Mouse (Mus musculus): ENCODE data around the gene Grm7. TPM values are rescaled to one million over a fixed set of nuclear protein-coding genes. Genes with fewer than 3 reads are reported as not detected.

Grm7 gene
- total and polyA plus RNA-seq, 2 experiments from 2014 or later = 0.03 TPM; not detected in 1

DNA sequence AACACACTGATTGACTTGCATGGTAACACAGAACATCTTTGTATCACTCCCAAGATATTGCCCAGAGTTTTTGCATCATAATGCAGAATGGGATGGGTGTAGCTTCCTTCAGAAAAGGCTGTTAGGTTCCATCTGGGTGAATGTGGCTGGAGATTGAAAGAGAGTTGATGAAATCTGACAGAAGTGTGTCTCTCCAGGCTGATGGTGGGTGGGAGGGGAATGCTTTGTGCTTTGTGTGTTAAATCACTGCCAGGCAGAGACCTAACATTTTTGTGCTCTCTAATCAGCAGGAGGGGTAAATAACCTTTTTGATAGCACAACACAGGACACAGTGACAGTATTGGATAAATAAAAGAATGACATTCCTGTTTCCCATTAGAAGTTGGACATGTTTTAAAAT, 840.7 kb downstream of the Grm7 start:
- TF ChIP-seq CTCF (IDR thresholded peaks at IDR 0.05; ENCODE audit: low read depth) (no peak), EP300 (IDR thresholded peaks at IDR 0.05; ENCODE audit: low read depth) (no peak)
- Histone ChIP-seq H3K4me1 (ENCODE audit: control insufficient read depth, insufficient read depth) (no peaks in the 10 kb centered on the region), H3K9ac (replicated peaks; ENCODE audit: low read depth, low read length) (no peak overlapping the region), H3K27ac (ENCODE audit: low read depth) (no peak overlapping the region), H3K4me2 (ENCODE audit: low read depth, low read length) (no peak overlapping the region), H3K4me3 (ENCODE audit: low read depth, low read length) (no peak overlapping the region), H3K36me3 (replicated peaks; ENCODE audit: control insufficient read depth, insufficient read depth, low read length) (no peaks in the 10 kb centered on the region), H3K27me3 (ENCODE audit: control insufficient read depth, insufficient read depth, low read length) (no peaks in the 10 kb centered on the region), H3K9me3 (replicated peaks; ENCODE audit: control insufficient read depth, low read length) (no peaks in the 10 kb centered on the region)
- DNase-seq (ENCODE audit: low spot score) = no peak
- no peak for ATAC-seq (ENCODE audit: insufficient read depth, low read depth)

DNA sequence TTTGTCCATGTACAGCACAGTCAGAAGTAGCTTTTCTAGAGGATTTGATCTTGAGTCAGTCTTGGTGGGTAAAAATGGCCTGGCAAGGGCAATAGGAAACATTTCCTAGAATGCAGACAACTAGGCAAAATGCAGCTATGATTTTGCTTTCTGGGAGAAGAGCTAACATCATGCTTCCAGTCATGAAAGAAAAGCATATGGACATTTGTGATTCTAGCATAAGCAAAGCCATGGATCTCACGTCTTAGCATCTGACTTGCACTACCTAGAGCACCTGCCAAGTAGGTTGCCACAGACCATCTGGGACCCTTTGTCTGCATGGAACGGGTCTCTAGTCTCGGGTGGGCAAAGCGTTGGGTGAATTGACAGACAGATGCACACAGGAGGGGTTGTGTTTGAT, 842.2 kb downstream of the Grm7 start:
- H3K27ac ChIP-seq (ENCODE audit: low read depth) = no peak overlapping the region
- no peaks in the 10 kb centered on the region for H3K36me3 ChIP-seq (replicated peaks; ENCODE audit: control insufficient read depth, insufficient read depth, low read length)

DNA sequence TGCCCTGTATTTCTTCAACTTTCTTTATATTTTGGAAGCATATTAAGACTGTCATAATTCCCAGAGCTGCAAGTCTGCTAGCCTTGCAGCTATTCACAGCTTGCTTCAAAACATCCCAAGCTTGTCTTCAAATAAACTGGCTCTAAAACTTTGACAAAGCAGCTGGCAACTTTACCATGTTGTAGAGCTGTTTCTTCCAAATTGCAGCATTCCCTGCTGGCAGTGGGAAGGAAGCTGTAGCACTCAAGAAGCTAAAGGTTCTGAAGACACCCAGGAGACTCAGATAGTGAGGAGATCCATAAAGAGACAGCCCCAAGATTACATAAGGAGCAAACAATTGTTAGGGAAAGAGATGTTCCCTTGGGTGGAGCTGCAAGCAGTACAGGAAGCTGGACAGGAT, 846.8 kb downstream of the Grm7 start:
- no peaks in the 10 kb centered on the region for H3K9me3 ChIP-seq (replicated peaks; ENCODE audit: control insufficient read depth, low read length)
- H3K4me1 ChIP-seq (ENCODE audit: control insufficient read depth, insufficient read depth) = no peaks in the 10 kb centered on the region
- no peak for TF ChIP-seq CTCF (IDR thresholded peaks at IDR 0.05; ENCODE audit: low read depth)
- TF ChIP-seq EP300 (IDR thresholded peaks at IDR 0.05; ENCODE audit: low read depth) = no peak
- no peak for ATAC-seq (ENCODE audit: insufficient read depth, low read depth)
- DNase-seq (ENCODE audit: low spot score) = no peak
- no peaks in the 10 kb centered on the region for H3K27me3 ChIP-seq (ENCODE audit: control insufficient read depth, insufficient read depth, low read length)
- H3K4me3 ChIP-seq (ENCODE audit: low read depth, low read length) = no peak overlapping the region
- no peak overlapping the region for H3K27ac ChIP-seq (ENCODE audit: low read depth)
- H3K4me2 ChIP-seq (ENCODE audit: low read depth, low read length) = no peak overlapping the region
- H3K9ac ChIP-seq (replicated peaks; ENCODE audit: low read depth, low read length) = no peak overlapping the region
- no peaks in the 10 kb centered on the region for H3K36me3 ChIP-seq (replicated peaks; ENCODE audit: control insufficient read depth, insufficient read depth, low read length)

More for the DNA sequence above, 842.2 kb downstream of the Grm7 start:
- 71% methylated on average over 4 of the region's 4 CpGs for WGBS
- no peak overlapping the region for H3K4me2 ChIP-seq (ENCODE audit: low read depth, low read length)
- no peaks in the 10 kb centered on the region for H3K4me1 ChIP-seq (ENCODE audit: control insufficient read depth, insufficient read depth)
- DNase-seq (ENCODE audit: low spot score) = no peak
- no peak for ATAC-seq (ENCODE audit: insufficient read depth, low read depth)
- H3K9me3 ChIP-seq (replicated peaks; ENCODE audit: control insufficient read depth, low read length) = no peaks in the 10 kb centered on the region
- H3K9ac ChIP-seq (replicated peaks; ENCODE audit: low read depth, low read length) = no peak overlapping the region
- no peak overlapping the region for H3K4me3 ChIP-seq (ENCODE audit: low read depth, low read length)
- H3K27me3 ChIP-seq (ENCODE audit: control insufficient read depth, insufficient read depth, low read length) = no peaks in the 10 kb centered on the region
- TF ChIP-seq CTCF (IDR thresholded peaks at IDR 0.05; ENCODE audit: low read depth) = no peak
- TF ChIP-seq EP300 (IDR thresholded peaks at IDR 0.05; ENCODE audit: low read depth) = no peak

DNA sequence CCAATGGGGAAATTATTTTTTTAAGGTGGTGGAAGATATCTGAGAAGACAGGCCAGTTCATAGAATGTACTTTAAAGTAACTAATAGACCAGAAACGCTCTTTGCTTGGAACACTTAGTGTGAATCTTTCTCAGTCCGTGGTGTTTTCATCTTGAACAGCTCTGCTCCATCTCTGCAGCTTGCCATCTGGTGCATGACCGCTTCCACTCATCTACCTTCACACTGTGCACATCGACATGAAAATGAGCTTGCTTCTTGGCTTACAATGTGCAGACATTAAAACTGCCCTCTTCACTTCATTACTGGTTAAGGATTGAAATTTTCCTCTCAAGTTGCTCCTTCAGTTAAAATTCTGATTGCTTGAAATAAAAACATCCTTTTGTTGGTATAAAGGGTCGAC, 854.2 kb downstream of the Grm7 start:
- WGBS = 63% methylated on average over 5 of the region's 5 CpGs
- H3K9me3 ChIP-seq (replicated peaks; ENCODE audit: control insufficient read depth, low read length) = no peaks in the 10 kb centered on the region
- no peak overlapping the region for H3K27ac ChIP-seq (ENCODE audit: low read depth)
- H3K4me3 ChIP-seq (ENCODE audit: low read depth, low read length) = no peak overlapping the region
- H3K9ac ChIP-seq (replicated peaks; ENCODE audit: low read depth, low read length) = no peak overlapping the region
- H3K4me2 ChIP-seq (ENCODE audit: low read depth, low read length) = no peak overlapping the region
- DNase-seq (ENCODE audit: low spot score) (no peak), ATAC-seq (ENCODE audit: insufficient read depth, low read depth) (no peak)
- no peaks in the 10 kb centered on the region for H3K36me3 ChIP-seq (replicated peaks; ENCODE audit: control insufficient read depth, insufficient read depth, low read length)
- TF ChIP-seq EP300 (IDR thresholded peaks at IDR 0.05; ENCODE audit: low read depth) (no peak), CTCF (IDR thresholded peaks at IDR 0.05; ENCODE audit: low read depth) (no peak)
- no peaks in the 10 kb centered on the region for H3K27me3 ChIP-seq (ENCODE audit: control insufficient read depth, insufficient read depth, low read length)
- no peaks in the 10 kb centered on the region for H3K4me1 ChIP-seq (ENCODE audit: control insufficient read depth, insufficient read depth)

DNA sequence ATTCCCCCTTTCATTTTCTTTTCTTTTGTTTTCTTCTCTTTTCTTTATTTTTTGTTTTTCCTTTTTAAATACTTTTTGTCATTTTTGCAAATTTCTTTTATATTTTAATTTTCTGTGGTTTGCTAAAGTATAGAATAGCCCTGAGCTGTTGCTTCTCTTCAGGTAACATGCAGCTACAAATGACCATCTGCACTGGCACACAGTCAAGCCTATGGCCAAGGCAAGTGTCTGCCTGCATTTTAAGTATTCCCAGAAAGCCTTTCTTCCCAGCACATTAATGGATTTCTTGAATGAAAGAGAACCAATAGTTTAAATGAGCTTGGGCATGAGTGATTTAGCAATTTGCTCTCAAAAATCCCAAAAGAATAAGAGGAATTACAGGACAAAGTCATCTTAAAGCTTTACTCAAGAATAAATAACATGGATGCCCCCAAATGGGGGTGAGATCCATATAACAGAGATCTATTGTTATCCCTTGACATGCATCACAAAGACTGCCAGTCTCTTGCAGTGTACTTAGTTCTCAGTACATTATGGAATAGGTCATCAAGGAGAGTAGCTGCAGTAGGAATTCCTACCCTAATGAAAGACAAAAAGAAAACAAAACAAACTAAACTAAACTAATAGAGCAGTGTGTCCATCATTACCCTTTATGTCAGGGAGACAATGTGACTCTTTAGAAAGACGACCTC, 865.5 kb downstream of the Grm7 start:
- WGBS = 64% methylated on average over 1 of the region's 1 CpGs
- Histone ChIP-seq H3K4me2 (ENCODE audit: low read depth, low read length) (no peak overlapping the region), H3K9me3 (replicated peaks; ENCODE audit: control insufficient read depth, low read length) (no peaks in the 10 kb centered on the region), H3K4me3 (ENCODE audit: low read depth, low read length) (no peak overlapping the region), H3K27me3 (ENCODE audit: control insufficient read depth, insufficient read depth, low read length) (no peaks in the 10 kb centered on the region), H3K27ac (ENCODE audit: low read depth) (no peak overlapping the region), H3K9ac (replicated peaks; ENCODE audit: low read depth, low read length) (no peak overlapping the region), H3K36me3 (replicated peaks; ENCODE audit: control insufficient read depth, insufficient read depth, low read length) (no peaks in the 10 kb centered on the region), H3K4me1 (ENCODE audit: control insufficient read depth, insufficient read depth) (no peaks in the 10 kb centered on the region)
- TF ChIP-seq EP300 (IDR thresholded peaks at IDR 0.05; ENCODE audit: low read depth) = no peak
- no peak for TF ChIP-seq CTCF (IDR thresholded peaks at IDR 0.05; ENCODE audit: low read depth)
- DNase-seq (ENCODE audit: low spot score) (no peak), ATAC-seq (ENCODE audit: insufficient read depth, low read depth) (no peak)

DNA sequence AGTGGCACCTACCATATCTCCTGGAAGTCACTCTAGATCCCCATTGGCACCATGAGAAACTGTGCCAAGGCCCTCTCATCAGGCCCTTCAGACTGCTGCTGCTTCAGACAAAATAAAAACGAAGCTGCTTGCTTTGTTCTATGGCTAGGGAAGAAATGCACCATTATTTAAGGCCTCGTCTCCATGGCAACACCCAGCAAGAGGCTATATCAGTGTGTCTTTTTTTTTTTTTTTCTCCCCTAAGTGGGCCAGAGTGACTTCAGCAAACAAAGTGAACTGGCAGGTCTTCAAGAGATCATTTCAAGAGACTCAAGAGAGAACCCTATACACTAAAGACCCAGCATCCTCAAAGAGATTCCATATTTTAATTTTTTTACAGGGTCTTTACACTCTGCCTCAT, 867.0 kb downstream of the Grm7 start:
- no peak overlapping the region for H3K9ac ChIP-seq (replicated peaks; ENCODE audit: low read depth, low read length)
- TF ChIP-seq EP300 (IDR thresholded peaks at IDR 0.05; ENCODE audit: low read depth) = no peak
- no peak for TF ChIP-seq CTCF (IDR thresholded peaks at IDR 0.05; ENCODE audit: low read depth)
- H3K4me1 ChIP-seq (ENCODE audit: control insufficient read depth, insufficient read depth) = no peaks in the 10 kb centered on the region
- DNase-seq (ENCODE audit: low spot score) (no peak), ATAC-seq (ENCODE audit: insufficient read depth, low read depth) (no peak)
- no peak overlapping the region for H3K4me2 ChIP-seq (ENCODE audit: low read depth, low read length)
- no peaks in the 10 kb centered on the region for H3K27me3 ChIP-seq (ENCODE audit: control insufficient read depth, insufficient read depth, low read length)
- WGBS = 49% methylated on average over 2 of the region's 2 CpGs
- no peak overlapping the region for H3K4me3 ChIP-seq (ENCODE audit: low read depth, low read length)
- H3K27ac ChIP-seq (ENCODE audit: low read depth) = no peak overlapping the region
- no peaks in the 10 kb centered on the region for H3K9me3 ChIP-seq (replicated peaks; ENCODE audit: control insufficient read depth, low read length)
- no peaks in the 10 kb centered on the region for H3K36me3 ChIP-seq (replicated peaks; ENCODE audit: control insufficient read depth, insufficient read depth, low read length)
